Mouse (Mus musculus) adrenal gland, postnatal 10 days (tissue): Measurements from ENCODE around the gene Sumf1. TPM values are rescaled to one million over a fixed set of nuclear protein-coding genes. Genes with fewer than 3 reads are reported as not detected.

Experiments
- DNase-seq: peaks from one replicate; pipeline ENCODE4 v3.0.0; 2021; ENCODE audit warnings: mixed read lengths
- total RNA-seq, 2 experiments: library from RNA; stranded (reverse); gene quantifications; 2 replicates each; pipeline ENCODE4 v1.2.3; 2021

Gene Sumf1
- total RNA-seq, 2 experiments from 2014 or later, result 25.9 to 27.6 TPM

GRCm38 (mm10) chr6:108206914-108207566 lies 21.7 kb upstream of the Sumf1 start:
- no peak for DNase-seq

- no peak for DNase-seq
These were observed 20.8 kb upstream of the Sumf1 start for GRCm38 (mm10) chr6:108206145-108206544.

GRCm38 (mm10) chr6:108204322-108204721 lies 18.9 kb upstream of the Sumf1 start:
- no peak for DNase-seq

- DNase-seq, result no peak
These were observed 12.9 kb upstream of the Sumf1 start for GRCm38 (mm10) chr6:108198286-108198685.

GRCm38 (mm10) chr6:108197117-108197516 lies 11.7 kb upstream of the Sumf1 start:
- no peak for DNase-seq

- DNase-seq, result no peak
These were observed 11.3 kb upstream of the Sumf1 start for GRCm38 (mm10) chr6:108196665-108197064.

- DNase-seq, result no peak
These were observed 7.2 kb upstream of the Sumf1 start for GRCm38 (mm10) chr6:108192632-108193031.

GRCm38 (mm10) chr6:108190690-108191089 lies 5.3 kb upstream of the Sumf1 start:
- no peak for DNase-seq

- DNase-seq, result no peak
These were observed 265 bp upstream of the Sumf1 start for GRCm38 (mm10) chr6:108185685-108186009.

- DNase-seq, result no peak
These were observed 6.3 kb downstream of the Sumf1 start for GRCm38 (mm10) chr6:108179087-108179486.

- no peak for DNase-seq
These were observed 11.2 kb downstream of the Sumf1 start for GRCm38 (mm10) chr6:108174181-108174580.

- no peak for DNase-seq
These were observed 13.2 kb downstream of the Sumf1 start for GRCm38 (mm10) chr6:108172219-108172618.

GRCm38 (mm10) chr6:108169466-108169865 lies 15.9 kb downstream of the Sumf1 start:
- no peak for DNase-seq

GRCm38 (mm10) chr6:108168723-108169122 lies 16.7 kb downstream of the Sumf1 start:
- DNase-seq, result no peak

GRCm38 (mm10) chr6:108167946-108168680 lies 17.3 kb downstream of the Sumf1 start:
- no peak for DNase-seq

GRCm38 (mm10) chr6:108165598-108165997 lies 19.8 kb downstream of the Sumf1 start:
- DNase-seq, result no peak

- no peak for DNase-seq
These were observed 20.4 kb downstream of the Sumf1 start for GRCm38 (mm10) chr6:108164935-108165334.

- no peak for DNase-seq
These were observed 24.8 kb downstream of the Sumf1 start for GRCm38 (mm10) chr6:108160608-108161007.

GRCm38 (mm10) chr6:108156881-108157280 lies 28.5 kb downstream of the Sumf1 start:
- DNase-seq, result no peak

GRCm38 (mm10) chr6:108154243-108154642 lies 31.1 kb downstream of the Sumf1 start:
- no peak for DNase-seq

GRCm38 (mm10) chr6:108152661-108153269 lies 32.6 kb downstream of the Sumf1 start:
- DNase-seq, result no peak

GRCm38 (mm10) chr6:108152081-108152480 lies 33.3 kb downstream of the Sumf1 start:
- peak; percentile 13 for DNase-seq

GRCm38 (mm10) chr6:108149235-108149634 lies 36.1 kb downstream of the Sumf1 start:
- no peak for DNase-seq

GRCm38 (mm10) chr6:108148435-108148834 lies 36.9 kb downstream of the Sumf1 start:
- no peak for DNase-seq
